Mouse (Mus musculus) adrenal gland, adult 18-20 months (tissue): ENCODE data around the gene Fbxo46. TPM values are rescaled to one million over a fixed set of nuclear protein-coding genes. Genes with fewer than 3 reads are reported as not detected.

Experiments used
- DNase-seq, 2 experiments: peaks; one replicate each; pipeline ENCODE4 v3.0.0; 2021 to 2022; ENCODE audit warnings: low spot score in 2 of 2
- total RNA-seq, 2 experiments: library from RNA; stranded (reverse); gene quantifications; 1 replicate in 1 of 2; 2 replicates in 1 of 2; pipeline ENCODE4 v1.2.3; 2021

Gene Fbxo46
- total RNA-seq, 2 experiments from 2014 or later: 12.6 to 15.4 TPM

GRCm38 (mm10) chr7:19164189-19164588 is 44.5 kb downstream of the Fbxo46 start:
- no peak for DNase-seq

DNA sequence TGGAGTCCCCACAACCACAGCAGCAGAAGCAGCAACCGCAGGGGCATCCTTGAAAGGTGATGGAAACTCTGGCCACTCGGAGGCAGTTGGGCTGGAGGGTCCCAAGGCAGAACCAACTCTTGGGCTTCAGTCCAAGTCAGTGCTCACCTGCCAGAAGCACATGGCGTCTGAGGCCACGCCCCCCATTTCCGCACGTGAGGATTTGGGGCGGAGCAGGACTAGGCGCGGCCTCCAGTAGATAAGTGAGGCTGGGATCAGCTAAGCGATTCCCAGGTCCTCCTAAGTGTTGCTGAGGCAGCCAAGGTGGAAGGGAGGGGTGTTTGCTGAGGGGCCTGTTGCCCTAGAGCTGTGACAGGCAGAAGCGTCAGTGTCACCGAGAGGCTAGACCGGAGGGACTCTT is 45.3 kb downstream of the Fbxo46 start:
- DNase-seq: no peak

DNA sequence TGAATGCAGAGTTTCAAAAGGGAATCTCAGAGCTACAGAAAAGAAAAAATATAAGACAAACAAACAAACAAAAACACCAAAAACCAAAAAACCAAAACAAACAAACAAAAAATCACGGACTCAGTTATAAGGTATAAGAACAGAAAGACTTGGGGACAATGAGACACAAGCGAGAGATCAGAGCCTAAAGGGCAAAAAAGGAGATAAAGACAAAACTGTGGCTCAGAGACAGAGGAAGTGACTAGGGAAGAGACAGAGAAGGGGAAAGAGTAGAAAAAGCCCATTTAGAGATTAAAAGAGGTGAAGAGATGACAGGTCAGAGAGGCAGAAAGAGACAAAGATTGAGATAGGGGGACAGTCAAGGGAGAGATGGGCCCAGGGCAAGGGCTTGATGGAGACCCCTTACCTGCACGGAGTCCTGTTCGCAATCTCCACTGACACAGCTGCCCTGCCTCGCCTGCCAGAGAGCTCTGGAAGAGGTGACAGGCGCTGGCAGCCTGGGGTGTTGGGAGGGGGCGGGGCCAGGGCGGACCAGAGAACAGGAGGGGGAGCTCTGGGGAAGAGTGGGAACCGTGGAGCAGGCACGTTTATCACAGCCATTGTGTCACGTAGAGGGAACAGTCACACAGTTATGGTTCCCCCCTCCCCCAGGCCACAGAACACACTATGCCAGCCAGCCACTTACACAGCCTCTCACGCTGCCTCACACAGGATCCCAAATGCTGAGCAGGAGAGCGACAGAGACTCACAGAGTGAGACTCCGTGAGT is 46.2 kb downstream of the Fbxo46 start, which contains the start of gene Gipr:
Gene Gipr, minus strand, starts transcription at position 472 of the 768 bp plus-strand sequence.
- no peak for DNase-seq

DNA sequence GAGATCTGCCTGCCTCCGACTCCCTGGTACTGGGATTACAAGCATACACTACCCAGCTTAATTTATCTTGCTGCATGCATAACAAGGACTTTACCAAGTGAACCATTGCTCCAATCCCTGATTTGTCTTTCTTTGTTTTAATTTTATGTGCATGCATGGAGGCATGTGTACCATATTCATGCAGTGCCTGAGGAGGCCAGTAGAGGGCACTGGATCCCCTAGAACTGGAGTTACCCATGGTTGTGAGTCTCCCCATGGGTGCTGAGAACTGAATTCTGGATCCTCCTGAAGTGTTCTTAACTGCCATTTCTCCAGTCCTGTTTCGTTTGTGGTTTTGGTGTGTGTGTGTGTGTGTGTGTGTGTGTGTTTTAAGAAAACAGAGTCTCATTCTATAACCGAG is 47.3 kb downstream of the Fbxo46 start:
- DNase-seq: no peak

GRCm38 (mm10) chr7:19169506-19169905 is 49.8 kb downstream of the Fbxo46 start:
- DNase-seq: no peak

GRCm38 (mm10) chr7:19170142-19170541 is 50.5 kb downstream of the Fbxo46 start:
- DNase-seq: no peak

DNA sequence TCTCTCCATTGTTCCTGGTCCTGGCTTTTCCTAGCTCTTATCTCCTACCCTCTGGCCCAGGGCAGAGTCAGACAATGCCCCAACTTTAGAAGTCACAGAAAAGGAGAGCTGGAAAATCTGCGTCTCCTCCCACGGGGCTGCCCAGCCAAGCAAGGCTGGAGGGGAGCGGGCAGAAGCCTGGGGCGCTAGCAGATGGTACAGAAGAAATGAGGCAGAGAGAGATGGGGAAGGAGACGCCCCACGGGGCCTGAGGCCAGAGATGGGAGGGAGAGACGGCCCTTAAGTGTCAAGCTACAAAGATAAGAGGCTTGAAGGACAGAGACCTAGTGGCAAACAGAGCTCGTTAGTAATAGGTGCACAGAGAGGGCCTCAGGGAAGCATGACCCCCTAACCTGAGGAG is 52.2 kb downstream of the Fbxo46 start:
- peak in 1 of 2 experiments; percentile 17 for DNase-seq

- DNase-seq: peak; percentile 71 to 78
These were observed 53.2 kb downstream of the Fbxo46 start for GRCm38 (mm10) chr7:19172874-19173273.

DNA sequence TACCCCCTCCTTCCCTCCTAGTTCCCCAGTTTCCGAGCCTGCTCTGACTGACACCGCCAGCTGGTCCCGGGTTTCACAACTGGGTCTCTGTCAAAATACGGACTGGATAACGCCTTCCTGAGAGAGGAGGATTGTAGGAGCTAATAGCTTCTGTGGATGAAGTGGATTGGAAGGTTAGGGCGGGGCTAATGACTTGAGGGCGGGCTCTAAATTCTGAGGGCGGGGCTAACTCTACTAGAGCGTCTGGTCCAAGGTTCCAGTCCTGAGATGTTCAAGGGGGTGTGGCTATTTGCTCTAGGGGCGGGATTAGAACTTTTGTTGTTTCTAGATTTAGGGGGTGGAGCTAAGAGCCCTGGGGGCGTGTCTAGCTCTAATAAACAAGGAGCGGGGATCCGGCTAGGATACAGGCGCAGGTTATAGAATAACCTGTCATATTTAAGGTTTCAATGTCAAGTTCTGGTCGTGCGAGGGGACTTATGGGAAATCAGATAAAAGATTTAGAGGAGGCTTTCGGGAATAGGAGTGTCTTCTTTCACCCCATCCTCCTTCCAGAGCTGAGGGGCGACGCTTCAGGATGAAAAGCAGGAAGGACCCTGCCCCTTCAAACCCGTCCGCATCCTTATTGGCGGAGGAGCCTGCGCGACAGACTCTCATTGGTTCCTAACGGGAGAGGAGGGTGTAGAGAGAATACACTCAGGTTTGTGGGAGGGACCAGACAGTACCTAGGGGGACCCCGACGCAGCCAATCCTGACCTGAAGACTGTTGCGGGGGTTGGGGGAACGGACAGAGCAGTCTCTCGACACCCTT is 56.3 kb downstream of the Fbxo46 start, which contains the start of gene Eml2:
Gene Eml2, plus strand, starts transcription at position 714 of the 808 bp plus-strand sequence.
- peak in 1 of 2 experiments; percentile 17 for DNase-seq

DNA sequence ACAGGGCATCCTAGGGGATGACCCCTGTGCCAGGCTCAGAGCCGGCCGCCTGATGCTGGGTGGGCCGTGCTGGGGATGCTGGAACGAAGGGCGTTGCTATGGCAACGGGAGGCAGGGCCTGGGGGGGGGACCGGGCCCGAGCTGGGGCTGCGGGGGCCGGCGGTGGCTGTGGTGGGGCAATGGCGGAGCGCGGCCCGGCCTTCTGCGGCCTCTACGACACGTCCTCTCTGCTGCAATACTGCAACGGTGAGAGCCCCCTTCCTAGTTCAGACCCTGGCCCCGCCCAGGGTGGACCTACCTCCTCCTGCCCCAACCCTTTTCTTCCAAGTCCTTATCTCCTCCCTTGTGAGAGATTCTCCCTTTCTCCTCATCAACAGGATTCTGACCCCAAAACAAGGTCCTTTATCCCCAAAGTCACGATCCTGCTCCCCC is 56.9 kb downstream of the Fbxo46 start:
- no peak for DNase-seq

DNA sequence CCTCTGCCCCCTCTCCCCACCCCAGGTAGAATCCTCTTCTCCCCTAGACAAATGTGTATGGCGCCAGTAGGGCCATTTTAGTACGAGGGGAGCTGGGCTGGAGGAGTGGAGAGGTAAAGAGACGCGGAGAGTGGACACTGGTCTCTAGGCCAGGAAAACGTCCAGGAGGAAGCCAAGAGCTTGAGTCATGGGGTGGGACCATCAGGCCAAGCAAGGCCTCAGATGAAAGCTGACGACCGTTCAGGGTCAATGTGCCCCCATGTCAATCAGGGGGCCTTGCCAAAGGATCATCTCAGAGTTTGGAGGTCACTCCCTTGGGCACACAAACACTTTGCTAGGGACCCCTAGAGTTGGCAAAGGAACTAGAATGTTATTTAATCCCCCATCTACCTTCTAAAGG is 57.6 kb downstream of the Fbxo46 start:
- DNase-seq: no peak

- DNase-seq: no peak
These were observed 58.4 kb downstream of the Fbxo46 start for GRCm38 (mm10) chr7:19178035-19178434.

DNA sequence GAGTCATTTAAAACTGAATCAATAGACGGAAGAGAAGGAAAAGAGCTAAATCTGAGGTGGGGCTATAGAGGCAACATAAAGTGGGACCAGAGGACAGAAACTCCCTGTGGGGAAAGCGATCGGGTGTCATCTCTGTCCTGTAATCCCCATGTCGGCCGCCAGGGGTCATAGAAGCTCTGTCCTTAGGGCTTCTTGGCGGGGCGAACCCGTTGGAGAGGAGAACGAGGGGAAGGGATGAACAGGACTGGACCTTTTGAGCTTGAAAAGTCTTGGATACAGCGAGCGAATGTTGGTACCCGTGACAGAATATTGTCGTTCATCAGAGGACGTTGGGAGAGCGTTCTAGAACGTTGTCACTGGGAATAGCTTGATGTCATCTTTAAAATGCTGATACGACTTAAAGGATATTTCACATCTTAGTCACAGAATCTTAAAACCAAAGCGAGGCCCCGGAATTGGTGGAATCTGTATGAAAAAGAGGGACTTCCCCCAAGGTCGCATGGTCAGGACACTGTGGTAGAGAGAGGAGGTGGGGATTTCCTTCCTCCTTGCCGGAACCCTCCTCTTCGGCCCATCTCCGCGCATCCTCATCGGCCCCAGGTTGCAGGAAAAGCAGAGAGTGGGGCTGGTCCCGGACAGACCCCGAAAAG is 58.9 kb downstream of the Fbxo46 start:
- DNase-seq: peak; percentile 78 to 83

- DNase-seq: peak; percentile 61 to 67
These were observed 59.5 kb downstream of the Fbxo46 start for GRCm38 (mm10) chr7:19179173-19179572.

GRCm38 (mm10) chr7:19179936-19180335 is 60.3 kb downstream of the Fbxo46 start:
- no peak for DNase-seq

DNA sequence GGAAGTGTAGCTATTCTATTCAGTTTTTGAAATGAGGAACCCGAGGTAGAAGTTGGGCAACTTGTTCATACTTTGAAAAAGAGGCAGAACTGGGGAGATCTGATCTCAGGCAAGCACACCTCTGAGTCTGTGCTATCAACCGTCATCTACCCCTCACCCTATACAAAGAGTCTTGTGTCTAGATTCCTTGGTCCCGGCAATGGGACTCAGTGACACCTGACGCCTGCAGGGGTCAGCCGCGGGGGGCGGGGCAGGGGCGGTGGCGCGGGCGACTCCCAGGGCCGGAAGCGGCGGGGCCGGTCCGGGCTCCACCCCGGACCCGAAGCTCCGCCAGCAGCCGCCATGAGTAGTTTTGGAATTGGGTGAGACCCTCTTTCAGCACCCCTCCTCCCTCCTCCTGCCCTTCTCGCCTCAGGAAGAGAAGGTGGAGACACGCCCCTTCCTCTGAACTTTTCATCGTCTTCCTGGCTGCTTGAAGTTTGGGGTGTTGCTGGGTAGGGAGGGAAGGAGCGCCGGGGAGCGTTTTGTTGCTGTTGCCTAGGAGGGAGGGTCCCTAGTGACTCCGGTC is 61.3 kb downstream of the Fbxo46 start:
- peak; percentile 40 to 49 for DNase-seq

DNA sequence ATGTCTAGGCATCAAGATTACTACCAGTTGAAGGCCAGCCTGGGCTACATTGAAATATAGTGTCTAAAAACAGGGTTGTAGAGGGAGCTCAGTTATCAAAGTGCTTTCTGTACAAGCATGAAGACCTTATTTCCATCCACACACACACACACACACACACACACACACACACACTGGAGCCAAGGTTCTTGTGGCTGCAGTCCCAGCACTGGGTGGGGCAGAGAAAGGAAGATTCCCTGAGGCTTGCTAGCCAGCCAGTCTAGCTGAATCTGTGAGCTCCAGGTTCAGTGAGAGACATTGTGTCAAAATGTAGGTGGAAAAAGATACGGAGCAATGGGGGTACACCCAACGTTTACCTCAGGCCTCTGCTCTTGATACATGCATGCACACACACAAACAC is 64.6 kb downstream of the Fbxo46 start:
- no peak for DNase-seq

- no peak for DNase-seq
These were observed 65.1 kb downstream of the Fbxo46 start for GRCm38 (mm10) chr7:19184758-19185157.
